Mouse (Mus musculus) erythroid progenitor cell, adult 5-6 weeks (primary cell): ENCODE measurements around the gene Wnk1. TPM values are rescaled to one million over a fixed set of nuclear protein-coding genes. Genes with fewer than 3 reads are reported as not detected.

Experiments used
- ATAC-seq: replicated peaks from 2 replicates; pipeline ENCODE4 v1.8.0; 2016; ENCODE audit warnings: moderate number of reproducible peaks, mild to moderate bottlenecking, moderate TSS enrichment, inconsistent platforms; ENCODE audit not compliant: poor library complexity, low FRiP score, severe bottlenecking
- total RNA-seq, 2 experiments: library from RNA; stranded (forward) in 1 of 2; stranded (reverse) in 1 of 2; fragments of 150-400 nt in 1 of 2; fragments of 186-747, 209-891 nt in 1 of 2; gene quantifications; 2 replicates each; pipeline versions ENCODE4 v1.2.3 to v1.2.4; 2015 to 2017; ENCODE audit warnings: low replicate concordance in 2 of 2

Gene Wnk1
- total RNA-seq, 2 experiments from 2014 or later, result 745 to 1,049 TPM

DNA sequence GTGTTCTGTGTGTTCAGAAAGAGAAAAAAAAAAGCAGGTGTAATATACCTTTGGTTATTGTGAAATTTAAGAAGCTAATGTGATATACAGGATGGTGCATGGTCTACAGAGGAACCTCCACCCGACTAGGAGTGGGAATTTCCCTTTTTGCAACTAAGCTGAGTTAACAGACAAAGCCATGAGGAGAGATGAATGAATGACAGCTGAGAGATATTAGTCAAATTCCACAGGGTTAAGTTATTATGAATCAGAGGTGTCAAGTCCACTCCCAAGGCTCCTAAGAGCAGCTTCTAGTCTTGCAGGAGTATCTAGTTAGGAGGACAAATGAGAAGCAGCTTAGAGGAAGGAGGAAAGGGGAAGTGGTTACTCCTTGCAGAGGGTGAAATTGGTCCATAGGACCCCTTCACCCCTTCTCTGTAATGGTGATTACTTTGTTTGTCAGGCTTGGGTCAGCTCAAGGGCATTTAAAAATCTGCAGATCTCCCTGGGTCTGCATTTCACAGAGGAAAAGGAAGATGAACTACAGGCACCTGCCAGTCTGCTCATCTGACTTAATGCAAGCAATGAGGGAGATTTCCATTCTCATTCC, 4.3 kb upstream of the Wnk1 start:
- no peak for ATAC-seq

DNA sequence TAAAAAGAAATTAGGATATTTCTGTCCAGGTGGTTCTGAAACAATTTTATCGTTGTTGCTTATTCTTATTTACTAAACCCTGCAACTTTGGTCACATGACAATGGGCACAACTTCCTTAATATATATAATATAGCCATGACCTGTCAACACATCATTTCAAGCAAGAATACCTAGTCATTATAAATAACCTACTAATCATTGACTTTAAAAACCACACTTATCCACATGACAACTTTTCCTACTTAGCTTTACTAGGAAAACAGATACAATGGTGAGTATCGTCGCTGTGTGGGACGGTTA, 2.0 kb upstream of the Wnk1 start:
- ATAC-seq, result no peak

DNA sequence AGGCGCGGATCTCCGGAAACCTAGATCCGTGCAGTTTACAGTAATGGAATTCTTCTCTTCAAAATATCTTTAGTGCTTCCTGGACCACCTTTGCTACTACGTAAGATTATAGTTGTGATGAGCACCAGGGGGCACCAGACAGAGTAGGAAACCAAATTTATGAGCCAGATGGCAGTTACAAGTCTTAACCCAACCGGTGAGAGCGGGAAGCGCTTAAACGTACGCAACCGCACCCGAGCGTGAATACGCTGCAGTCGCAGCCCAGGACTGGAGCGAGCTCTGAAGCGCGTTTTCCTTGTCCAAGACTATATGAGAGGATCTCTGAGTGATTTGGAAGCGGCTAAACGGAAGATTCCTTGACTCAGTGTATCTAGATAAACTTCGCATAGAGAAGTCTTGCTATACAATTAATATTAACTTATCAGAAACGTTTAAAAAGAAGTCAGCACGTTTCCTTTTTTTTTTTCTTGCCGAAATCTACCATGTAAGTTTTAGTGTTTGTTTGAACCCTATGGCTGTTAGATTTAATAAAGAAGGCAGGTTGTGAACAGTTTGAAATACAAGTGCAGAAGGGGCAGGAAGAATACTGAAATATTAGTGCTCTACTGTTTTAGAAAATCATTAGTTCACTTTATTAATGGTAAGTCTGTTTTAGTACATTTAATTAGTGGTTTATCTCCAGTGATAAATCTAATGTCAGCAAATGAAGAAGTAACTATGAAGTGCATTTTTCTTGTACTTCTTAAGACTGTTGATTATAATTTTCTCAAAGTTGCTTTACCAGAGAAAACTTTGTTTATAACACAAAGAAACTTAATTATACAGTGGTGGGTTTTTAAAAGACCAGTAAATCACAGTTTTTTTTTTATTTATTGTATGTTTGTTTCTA, 1.4 kb upstream of the Wnk1 start:
- peak; percentile 69 for ATAC-seq

DNA sequence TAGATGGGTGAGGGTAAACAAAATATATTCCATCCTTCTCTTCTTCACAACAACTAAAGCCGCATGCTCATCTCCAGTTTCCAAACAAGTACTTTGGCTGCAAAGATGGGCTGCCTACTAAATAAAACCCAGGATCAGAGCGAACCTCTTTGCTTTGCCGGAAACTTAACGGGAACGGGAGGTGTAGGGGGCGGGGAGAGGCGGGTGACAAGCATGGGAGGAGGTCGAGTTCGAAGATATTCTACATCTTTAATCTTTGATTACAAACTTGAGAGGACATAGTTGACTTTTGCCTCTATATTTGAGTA, 738 bp upstream of the Wnk1 start:
- peak; percentile 45 for ATAC-seq

DNA sequence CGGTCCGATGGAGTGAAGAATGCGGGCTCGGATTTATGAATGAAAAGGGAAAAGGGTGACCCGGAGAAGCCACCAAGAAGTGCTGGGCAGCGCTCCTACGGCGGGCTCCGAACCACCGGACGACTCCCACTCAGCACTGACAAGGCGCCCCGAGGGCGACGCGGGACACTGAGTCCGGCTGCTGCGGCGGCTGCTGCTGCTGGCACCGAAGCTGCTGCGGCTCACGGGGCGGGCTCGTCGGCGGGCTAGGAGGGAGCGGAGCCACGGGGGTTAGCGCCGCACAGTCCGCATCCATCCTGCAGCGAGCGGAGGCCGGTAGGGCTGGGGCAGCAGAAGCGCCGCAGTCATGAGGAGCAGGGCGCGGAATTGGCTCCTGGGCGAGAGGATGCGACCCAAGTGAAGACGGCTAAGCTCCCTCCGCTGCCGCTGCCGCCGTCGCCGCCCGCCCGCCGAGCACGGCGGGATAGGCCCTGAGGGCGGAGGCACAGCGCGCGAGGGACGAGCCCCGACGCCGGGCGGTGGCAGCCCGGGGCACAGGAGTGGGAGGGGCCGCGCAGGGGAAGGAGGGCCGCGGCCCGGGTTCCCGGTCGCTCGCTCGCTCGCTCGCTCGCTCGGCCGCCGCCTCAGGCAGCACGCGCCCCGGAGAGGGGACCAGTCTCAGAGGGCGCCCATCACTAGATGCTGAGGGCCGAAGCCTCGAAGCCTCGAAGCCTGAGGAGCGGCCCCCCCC, 671 bp downstream of the Wnk1 start:
- peak; percentile 64 for ATAC-seq

DNA sequence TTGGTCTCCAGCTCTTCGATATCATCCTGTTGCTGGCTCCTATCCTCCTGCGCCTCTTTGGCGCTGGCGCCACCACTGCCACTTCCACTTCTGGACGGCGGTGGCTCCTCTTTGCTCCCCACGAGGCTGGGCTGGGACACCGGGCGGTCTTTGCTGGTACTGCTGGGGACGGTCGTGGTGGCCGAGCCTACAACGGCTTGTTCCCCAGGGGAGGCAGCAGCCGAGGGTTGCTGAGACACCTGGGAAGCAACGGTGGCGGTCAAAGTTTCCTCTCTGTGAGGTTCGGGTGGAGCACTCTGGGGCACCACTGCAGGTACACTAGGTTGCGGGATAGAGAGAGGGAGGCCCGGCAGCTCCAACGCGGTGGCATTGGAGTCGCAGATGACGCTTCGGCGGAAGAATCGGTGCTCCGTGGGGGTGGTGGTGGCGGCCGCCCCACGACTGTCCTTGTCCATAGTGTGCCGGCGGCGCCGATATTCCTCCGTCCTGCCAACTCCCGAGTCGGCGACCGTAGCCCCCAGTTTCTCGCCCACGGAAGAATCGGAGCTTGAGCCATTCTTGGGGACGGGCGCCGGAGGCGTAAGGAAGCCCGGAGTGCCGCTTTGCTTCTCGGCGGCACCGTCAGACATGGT, 1.4 kb downstream of the Wnk1 start:
- peak; percentile 49 for ATAC-seq

DNA sequence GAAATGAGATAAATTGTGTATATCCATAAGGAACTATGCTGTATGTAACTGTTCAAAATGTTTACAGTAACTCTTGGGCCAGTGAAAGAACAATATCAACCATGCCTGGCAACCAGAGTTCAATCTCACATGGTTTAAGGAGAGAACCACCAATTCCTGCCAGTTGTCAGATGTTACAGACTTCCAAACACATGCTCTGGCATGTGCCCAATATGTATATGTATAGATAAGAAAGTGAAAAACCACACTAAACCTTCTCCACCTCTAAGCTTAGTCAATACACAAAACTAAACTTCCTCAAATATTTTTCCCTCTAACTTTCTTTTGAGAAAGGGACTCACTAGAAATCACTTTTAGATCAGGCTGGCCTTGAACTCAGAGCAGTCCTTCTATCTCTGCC, 13.9 kb downstream of the Wnk1 start:
- ATAC-seq, result peak; percentile 83

DNA sequence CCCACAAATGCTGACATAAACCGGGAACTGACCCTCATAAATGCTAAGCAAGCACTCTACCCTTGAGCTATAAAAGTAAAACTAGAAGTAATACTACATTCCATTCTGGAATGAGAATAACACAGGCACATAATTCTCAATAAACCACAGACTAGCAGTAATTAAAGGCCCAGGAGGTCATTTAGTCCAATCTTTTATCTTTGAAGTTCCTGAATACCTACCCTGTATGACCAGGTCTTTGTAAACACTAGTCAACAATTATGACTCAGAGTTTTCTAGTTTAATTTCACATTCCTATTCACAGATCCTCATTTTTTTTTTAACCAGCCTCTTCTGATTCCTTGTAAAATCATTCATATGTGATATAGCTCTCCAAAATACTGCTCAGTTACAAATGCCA, 14.7 kb downstream of the Wnk1 start:
- ATAC-seq, result no peak

DNA sequence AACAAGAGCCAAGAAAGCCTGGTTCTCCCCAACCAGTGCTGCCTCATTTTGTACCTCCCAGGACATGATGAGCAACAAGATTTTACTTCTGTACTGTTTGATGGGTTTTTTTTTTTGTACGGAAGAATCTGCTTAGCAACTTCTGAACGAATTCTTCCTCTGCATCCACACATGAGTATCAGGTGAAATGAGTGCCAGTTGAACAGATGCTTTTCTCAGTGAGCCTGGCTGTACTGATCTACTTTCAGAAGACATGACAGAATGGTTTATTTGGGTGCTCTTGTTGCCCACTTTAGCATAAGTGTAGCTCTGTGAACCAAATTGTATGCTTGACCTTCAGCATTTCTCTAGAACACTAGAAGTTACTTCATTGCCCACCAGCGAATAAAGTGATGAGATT, 16.4 kb downstream of the Wnk1 start:
- ATAC-seq, result no peak

DNA sequence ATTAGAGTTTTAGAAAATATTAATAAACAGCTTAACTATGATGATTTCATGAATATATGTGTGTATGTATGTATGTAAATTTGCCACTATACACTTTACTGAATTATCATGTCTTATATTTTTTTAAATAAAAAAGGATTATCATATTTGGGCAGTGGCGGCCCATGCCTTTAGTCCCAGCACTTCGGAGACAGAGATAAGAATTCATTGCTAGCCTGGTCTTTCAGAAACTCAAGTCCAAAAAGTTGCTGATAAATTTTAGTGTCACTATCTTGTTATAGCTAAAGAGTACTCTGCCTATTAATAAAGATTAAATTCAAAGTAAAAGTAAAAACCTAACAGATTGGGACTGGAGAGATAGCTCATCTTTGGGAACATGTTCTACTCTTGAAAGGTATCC, 18.8 kb downstream of the Wnk1 start:
- ATAC-seq, result peak; percentile 59

DNA sequence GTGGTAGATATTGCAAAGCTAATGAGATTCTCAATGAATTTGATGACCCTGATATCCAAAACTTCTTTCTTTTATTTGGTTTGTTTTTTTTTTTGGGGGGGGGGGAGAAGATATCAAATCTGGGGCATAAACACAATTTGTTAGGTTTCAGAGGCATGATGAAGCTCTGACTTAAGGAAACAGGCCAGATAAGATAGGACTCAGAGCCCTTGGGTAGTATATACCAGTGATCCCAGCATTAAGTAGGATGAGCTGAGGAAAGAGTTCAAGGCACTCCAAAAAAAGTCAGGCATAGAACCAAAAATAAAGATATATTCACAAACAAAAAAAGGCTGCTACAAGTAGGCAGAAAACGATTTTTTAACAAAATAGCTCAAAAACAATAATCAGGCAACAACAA, 25.3 kb downstream of the Wnk1 start:
- no peak for ATAC-seq

DNA sequence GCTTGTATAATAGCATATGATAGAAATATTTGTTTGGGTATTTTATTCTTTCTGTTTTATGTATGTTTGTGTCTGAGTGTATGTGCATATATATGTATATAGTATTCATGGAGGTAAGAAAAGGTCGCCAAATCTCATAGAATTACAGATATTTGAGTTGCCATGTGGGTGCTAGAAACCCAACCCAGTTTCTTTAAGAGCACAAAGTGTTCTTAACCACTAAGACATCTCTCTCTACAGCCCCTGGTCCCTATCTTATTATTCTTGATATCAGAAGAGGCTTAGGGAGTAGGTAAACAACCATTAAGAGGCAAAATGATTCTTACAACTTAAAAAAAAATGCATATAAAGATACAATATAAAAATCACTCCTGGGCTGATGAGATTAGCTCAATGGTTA, 27.0 kb downstream of the Wnk1 start:
- ATAC-seq, result peak; percentile 45

DNA sequence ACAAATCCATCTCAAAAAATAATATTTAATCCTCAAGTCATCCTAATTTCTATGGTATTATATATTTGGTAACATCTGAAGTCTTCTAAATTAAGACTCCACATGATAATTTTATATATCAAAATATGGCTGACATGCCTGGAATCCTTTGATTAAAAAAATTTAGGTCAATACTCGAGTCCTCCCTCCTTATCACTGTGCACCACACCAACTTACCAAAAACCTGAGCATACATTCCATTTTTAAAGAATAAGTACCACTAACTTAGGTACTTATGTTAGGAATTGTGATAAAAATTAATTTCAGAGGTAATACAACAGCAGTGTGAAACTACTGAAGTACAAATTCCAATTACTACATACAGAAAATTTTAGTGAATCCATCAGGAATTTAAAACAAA, 27.5 kb downstream of the Wnk1 start:
- ATAC-seq, result peak; percentile 92

DNA sequence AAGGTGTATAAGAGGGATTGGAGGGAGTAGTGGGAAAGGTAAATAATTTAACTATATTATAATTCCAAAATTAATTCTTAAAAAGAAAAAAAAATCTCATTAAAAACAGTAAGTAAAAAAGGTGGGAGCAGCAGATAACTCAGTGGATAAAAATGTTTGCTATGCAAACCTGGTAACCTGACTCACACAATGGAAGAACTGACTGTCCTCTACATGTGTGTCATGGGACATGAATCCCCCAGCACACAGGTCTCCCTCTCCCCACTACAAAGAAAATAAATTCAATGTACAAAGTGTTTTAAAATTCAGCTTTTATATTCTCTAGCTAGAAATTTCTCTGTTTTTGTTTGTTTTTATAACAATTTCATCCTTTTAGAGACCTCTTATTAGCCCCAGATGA, 27.9 kb downstream of the Wnk1 start:
- ATAC-seq, result 0 out of 2 replicates have a peak, but pooled peaks have one; percentile 43

DNA sequence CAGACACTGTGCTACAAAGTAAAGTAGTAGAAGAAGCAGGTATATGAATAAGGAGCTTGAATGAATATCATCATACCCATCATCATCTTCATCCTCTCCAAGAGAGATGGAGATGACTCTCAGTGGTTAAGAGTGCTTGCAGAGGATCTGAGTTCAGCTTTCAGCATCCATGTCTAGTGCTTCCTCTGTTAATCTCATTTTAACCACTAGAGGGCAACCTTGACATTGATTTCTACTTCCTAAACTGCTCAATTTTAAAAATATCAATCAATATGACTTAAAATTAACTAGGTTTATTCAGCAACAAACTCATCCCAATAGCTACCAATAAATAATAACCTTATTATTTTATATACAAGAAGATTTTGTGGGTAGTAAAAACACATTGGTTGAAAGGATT, 36.8 kb downstream of the Wnk1 start:
- ATAC-seq, result peak; percentile 82

DNA sequence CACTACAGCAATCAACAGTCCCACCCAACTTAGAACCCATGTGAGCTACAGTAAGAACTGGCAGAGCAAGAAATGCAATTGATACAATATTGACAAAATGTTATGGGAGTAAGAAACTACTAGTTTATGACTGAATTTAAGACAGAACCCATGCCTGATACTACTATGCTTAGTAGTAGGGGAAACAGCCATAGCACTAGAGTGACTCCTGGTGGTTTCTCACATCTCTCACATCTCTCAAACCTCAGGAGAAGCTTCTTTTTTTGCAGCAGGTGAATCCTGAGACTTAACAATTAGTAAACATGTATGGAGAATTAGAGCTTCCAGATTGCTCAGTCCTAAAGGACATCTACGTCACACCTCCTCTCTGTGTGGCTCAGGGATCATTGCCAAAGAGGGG, 42.0 kb downstream of the Wnk1 start:
- no peak for ATAC-seq

DNA sequence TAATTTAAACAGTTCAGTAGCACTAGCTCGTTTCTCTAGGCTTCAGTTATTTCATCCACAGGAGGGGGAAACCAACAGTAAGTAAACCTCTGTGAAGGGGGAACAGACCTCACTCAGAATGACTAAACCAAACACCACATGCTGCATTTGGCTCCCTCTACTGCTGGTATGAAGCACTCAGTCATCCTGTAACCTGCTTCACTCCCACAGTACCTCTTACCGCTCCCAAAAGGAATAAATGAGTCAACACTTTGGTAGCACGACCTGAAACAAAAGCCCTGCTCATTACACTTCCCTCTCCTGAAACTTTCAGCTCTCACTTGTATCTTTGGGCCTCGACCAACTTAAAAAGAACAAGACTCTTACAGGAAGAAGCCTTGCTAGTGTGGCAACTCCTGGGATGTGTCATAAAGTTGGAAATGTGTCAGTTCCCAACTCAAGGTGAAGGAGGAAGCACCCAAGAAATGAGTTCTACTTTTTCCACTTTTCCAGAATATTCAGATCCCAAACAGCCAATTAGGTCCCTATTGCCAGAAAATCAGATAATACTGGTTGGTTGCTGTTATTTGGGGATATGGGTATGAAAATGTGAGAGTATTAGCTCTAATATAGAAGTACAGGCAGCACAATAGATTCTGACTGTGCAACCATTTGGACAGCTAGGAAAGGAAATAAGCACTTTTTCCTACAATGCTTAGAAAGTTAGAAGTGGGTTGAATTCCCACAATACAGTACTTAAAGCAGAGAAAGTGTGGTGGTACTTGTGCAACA, 114.1 kb downstream of the Wnk1 start:
- no peak for ATAC-seq

DNA sequence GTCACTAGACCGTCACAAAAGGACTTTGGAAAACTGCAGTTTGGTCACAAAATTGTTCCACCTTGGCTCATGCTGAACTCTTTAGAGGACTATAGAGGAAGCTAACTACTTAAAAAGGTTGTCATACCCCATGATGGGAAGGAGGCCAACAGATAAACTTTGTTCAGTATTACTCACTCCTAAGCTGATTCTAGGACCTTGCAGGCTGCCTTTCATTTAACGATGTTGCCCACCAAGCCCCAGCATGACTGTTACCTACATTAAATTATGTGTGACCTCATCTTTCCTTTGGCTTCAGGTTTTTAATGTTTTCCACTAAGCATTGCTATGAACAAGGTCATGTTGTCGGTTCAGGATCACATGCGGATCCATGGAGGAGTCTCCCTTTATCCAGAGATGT, 115.9 kb downstream of the Wnk1 start:
- ATAC-seq, result no peak

DNA sequence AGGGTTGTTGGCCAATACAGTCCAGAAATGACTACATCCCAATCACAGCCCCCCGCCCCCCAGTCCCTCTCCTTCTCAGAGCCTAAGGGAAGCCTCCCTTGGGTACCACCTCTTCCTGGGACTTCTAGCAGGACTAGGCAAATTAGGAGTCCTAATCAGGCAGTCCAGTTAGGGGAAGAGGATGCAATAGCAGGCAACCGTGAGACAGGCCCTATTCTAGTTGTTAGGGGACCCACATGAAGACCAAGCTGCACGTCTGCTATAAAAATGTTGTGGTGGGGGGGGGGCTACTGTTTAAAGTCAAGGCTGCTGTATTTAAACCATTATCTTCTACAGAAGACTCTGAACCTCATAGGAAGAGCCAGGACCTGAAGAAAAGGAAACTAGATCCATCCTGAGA, 116.3 kb downstream of the Wnk1 start:
- no peak for ATAC-seq

DNA sequence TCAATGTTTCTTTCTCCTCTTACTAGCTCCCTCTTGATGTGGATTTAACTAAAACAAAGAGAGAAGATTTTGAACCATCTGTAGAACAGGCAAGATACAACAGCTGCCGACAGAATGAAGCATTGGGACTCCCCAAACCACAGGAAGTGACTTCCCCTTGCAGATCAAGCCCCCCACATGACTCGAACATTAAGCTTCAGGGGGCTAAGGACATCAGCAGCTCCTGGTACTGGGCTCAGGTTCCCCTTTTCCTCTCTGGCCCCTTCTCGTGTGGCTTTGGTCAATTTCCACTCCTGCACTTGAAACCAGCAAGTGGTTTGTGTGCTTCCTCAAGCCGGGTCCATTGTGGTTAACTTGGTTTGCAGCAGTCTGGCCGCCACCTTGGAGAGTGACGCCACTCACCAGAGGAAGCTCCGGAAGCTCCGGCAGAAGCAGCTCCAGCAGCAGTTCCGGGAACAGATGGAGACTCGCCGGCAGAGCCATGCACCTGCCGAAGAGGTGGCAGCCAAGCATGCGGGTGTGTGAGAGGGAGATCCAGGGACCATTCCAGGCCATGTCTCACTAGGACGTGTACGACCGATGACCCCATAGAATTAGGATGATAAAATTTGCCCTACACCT, 119.8 kb downstream of the Wnk1 start:
- no peak for ATAC-seq
